Mouse (Mus musculus) stomach, embryonic 16.5 days (tissue): ENCODE data around the gene Macc1. TPM values are rescaled to one million over a fixed set of nuclear protein-coding genes. Genes with fewer than 3 reads are reported as not detected.

Experiments used
- ATAC-seq: fragments of 200-750 bp; cut with Nextera tagmentation; 2 replicates; pipeline ENCODE4 v1.8.0; 2017; ENCODE audit warnings: moderate number of reproducible peaks, moderate TSS enrichment; ENCODE audit not compliant: insufficient read depth, low FRiP score
- H3K27ac ChIP-seq: fragments of 300-500 bp; sonication (generic); 2 replicates; pipeline ENCODE4 v1.5.1; 2014; ENCODE audit warnings: low read length
- H3K27me3 ChIP-seq: fragments of 300-500 bp; sonication (generic); 2 replicates; pipeline ENCODE4 v1.6.1; 2014; ENCODE audit warnings: low read length, control low read depth, mixed read lengths; ENCODE audit not compliant: control insufficient read depth, insufficient read depth
- H3K36me3 ChIP-seq: fragments of 300-500 bp; sonication (generic); 2 replicates; pipeline ENCODE4 v1.6.1; 2014; ENCODE audit warnings: low read length; ENCODE audit not compliant: control insufficient read depth, insufficient read depth
- H3K4me1 ChIP-seq: fragments of 300-500 bp; sonication (generic); 2 replicates; pipeline ENCODE4 v1.6.1; 2014; ENCODE audit warnings: low read length, control low read depth, mixed read lengths; ENCODE audit not compliant: control insufficient read depth, insufficient read depth
- H3K4me2 ChIP-seq: fragments of 300-500 bp; sonication (generic); 2 replicates; pipeline ENCODE4 v1.6.1; 2014; ENCODE audit warnings: low read depth, low read length, mixed read lengths
- H3K4me3 ChIP-seq: fragments of 300-500 bp; sonication (generic); replicated peaks from 2 replicates; pipeline ENCODE4 v1.5.1; 2014; ENCODE audit warnings: mild to moderate bottlenecking, low read length
- H3K9ac ChIP-seq: fragments of 300-500 bp; sonication (generic); 2 replicates; pipeline ENCODE4 v1.6.1; 2014; ENCODE audit warnings: low read length
- H3K9me3 ChIP-seq: fragments of 300-500 bp; sonication (generic); replicated peaks from 2 replicates; pipeline ENCODE4 v1.6.1; 2016; ENCODE audit warnings: low read length, control low read depth; ENCODE audit not compliant: control insufficient read depth
- WGBS: fragments of 180-500 bp; shearing (Covaris S2); extraction: QIAGEN DNeasy Blood & Tissue Kit; methylation state at CpG from one replicate; pipeline ENCODE4 v1.1.7; 2014; 5-methylcytosine and 5-hydroxymethylcytosine counted together
- polyA plus RNA-seq: library from polyadenylated mRNA; unstranded; fragments of >200 nt; fragmentation: Nextera tagmentation; extraction: Ambion mirVana; gene quantifications from 2 replicates; pipeline ENCODE4 v1.2.1, GENCODE M21; 2015

Macc1 gene
- polyA plus RNA-seq, 1 experiment from 2014 or later = 7.2 TPM

GRCm38 (mm10) chr12:119369832-119370231 lies 55.8 kb downstream of the Macc1 start:
- Histone ChIP-seq H3K4me1 (no peaks in the 10 kb centered on the region), H3K9ac (no peak overlapping the region), H3K27me3 (no peaks in the 10 kb centered on the region), H3K36me3 (no peaks in the 10 kb centered on the region), H3K9me3 (no peaks in the 10 kb centered on the region), H3K27ac (no peak overlapping the region), H3K4me3 (no peak overlapping the region), H3K4me2 (no peak overlapping the region)
- ATAC-seq = no peak
- 69% methylated on average over 4 of the region's 4 CpGs for WGBS

- no peaks in the 10 kb centered on the region for H3K36me3 ChIP-seq
- H3K4me3 ChIP-seq = no peak overlapping the region
- no peaks in the 10 kb centered on the region for H3K9me3 ChIP-seq
- no peak overlapping the region for H3K4me2 ChIP-seq
- no peaks in the 10 kb centered on the region for H3K4me1 ChIP-seq
- no peaks in the 10 kb centered on the region for H3K27me3 ChIP-seq
- ATAC-seq = no peak
- whole genome bisulfite sequencing = 54% methylated on average over 4 of the region's 4 CpGs
- no peak overlapping the region for H3K27ac ChIP-seq
- no peak overlapping the region for H3K9ac ChIP-seq
Measured at GRCm38 (mm10) chr12:119372359-119372758, 58.3 kb downstream of the Macc1 start.

GRCm38 (mm10) chr12:119376879-119377278 lies 62.8 kb downstream of the Macc1 start:
- no peak overlapping the region for H3K27ac ChIP-seq
- H3K27me3 ChIP-seq = no peaks in the 10 kb centered on the region
- H3K4me1 ChIP-seq = no peaks in the 10 kb centered on the region
- H3K4me3 ChIP-seq = no peak overlapping the region
- H3K36me3 ChIP-seq = no peaks in the 10 kb centered on the region
- H3K9ac ChIP-seq = no peak overlapping the region
- ATAC-seq = no peak
- H3K4me2 ChIP-seq = no peak overlapping the region
- no peaks in the 10 kb centered on the region for H3K9me3 ChIP-seq

GRCm38 (mm10) chr12:119381839-119382238 lies 67.8 kb downstream of the Macc1 start:
- 83% methylated on average over 1 of the region's 1 CpGs for whole genome bisulfite sequencing
- Histone ChIP-seq H3K9ac (no peak overlapping the region), H3K4me1 (no peaks in the 10 kb centered on the region), H3K27me3 (no peaks in the 10 kb centered on the region), H3K4me2 (no peak overlapping the region), H3K27ac (no peak overlapping the region), H3K36me3 (no peaks in the 10 kb centered on the region), H3K9me3 (no peaks in the 10 kb centered on the region), H3K4me3 (no peak overlapping the region)
- ATAC-seq = no peak

GRCm38 (mm10) chr12:119386243-119386642 lies 72.2 kb downstream of the Macc1 start:
- no peaks in the 10 kb centered on the region for H3K27me3 ChIP-seq
- no peaks in the 10 kb centered on the region for H3K9me3 ChIP-seq
- no peaks in the 10 kb centered on the region; the same call in 1 of the 2 replicates for H3K4me1 ChIP-seq
- H3K4me2 ChIP-seq = no peak overlapping the region
- ATAC-seq = no peak
- no peak overlapping the region for H3K9ac ChIP-seq
- no peak overlapping the region for H3K4me3 ChIP-seq
- H3K27ac ChIP-seq = no peak overlapping the region
- H3K36me3 ChIP-seq = no peaks in the 10 kb centered on the region

- no peaks in the 10 kb centered on the region for H3K27me3 ChIP-seq
- no peak overlapping the region for H3K9ac ChIP-seq
- no peaks in the 10 kb centered on the region for H3K9me3 ChIP-seq
- no peak overlapping the region for H3K4me2 ChIP-seq
- no peak overlapping the region for H3K4me3 ChIP-seq
- H3K36me3 ChIP-seq = no peaks in the 10 kb centered on the region
- 49% methylated on average over 2 of the region's 2 CpGs for WGBS
- ATAC-seq = no peak
- H3K4me1 ChIP-seq = no peaks in the 10 kb centered on the region; the same call in 1 of the 2 replicates
- H3K27ac ChIP-seq = no peak overlapping the region
Measured at GRCm38 (mm10) chr12:119386650-119387049, 72.6 kb downstream of the Macc1 start.

GRCm38 (mm10) chr12:119387925-119388324 lies 73.9 kb downstream of the Macc1 start:
- no peaks in the 10 kb centered on the region for H3K9me3 ChIP-seq
- H3K36me3 ChIP-seq = no peaks in the 10 kb centered on the region
- H3K27me3 ChIP-seq = no peaks in the 10 kb centered on the region
- H3K4me1 ChIP-seq = no peaks in the 10 kb centered on the region; the same call in 1 of the 2 replicates
- H3K9ac ChIP-seq = no peak overlapping the region
- no peak overlapping the region for H3K27ac ChIP-seq
- WGBS = 65% methylated on average over 2 of the region's 2 CpGs
- H3K4me3 ChIP-seq = no peak overlapping the region
- no peak for ATAC-seq
- H3K4me2 ChIP-seq = no peak overlapping the region

GRCm38 (mm10) chr12:119390192-119390684 lies 76.2 kb downstream of the Macc1 start:
- 31% methylated on average over 3 of the region's 3 CpGs for WGBS
- Histone ChIP-seq H3K4me3 (peak overlapping the region; percentile 33), H3K36me3 (no peaks in the 10 kb centered on the region), H3K27ac (peak overlapping the region; percentile 52), H3K27me3 (no peaks in the 10 kb centered on the region), H3K4me2 (peak overlapping the region; percentile 43), H3K9me3 (no peaks in the 10 kb centered on the region), H3K4me1 (no peaks in the 10 kb centered on the region; the same call in 1 of the 2 replicates), H3K9ac (no peak overlapping the region)
- ATAC-seq = peak; percentile 91

GRCm38 (mm10) chr12:119398046-119398659 lies 84.1 kb downstream of the Macc1 start:
- H3K27ac ChIP-seq = no peak overlapping the region
- no peaks in the 10 kb centered on the region for H3K27me3 ChIP-seq
- no peak overlapping the region for H3K9ac ChIP-seq
- 78% methylated on average over 2 of the region's 2 CpGs for WGBS
- H3K4me1 ChIP-seq = peaks cover 3% of the 10 kb centered on the region; the same call in 1 of the 2 replicates
- no peak overlapping the region for H3K4me2 ChIP-seq
- peak; percentile 58; the same call in 1 of the 2 replicates for ATAC-seq
- H3K4me3 ChIP-seq = no peak overlapping the region
- H3K36me3 ChIP-seq = no peaks in the 10 kb centered on the region
- H3K9me3 ChIP-seq = no peaks in the 10 kb centered on the region
